Mouse (Mus musculus) cerebellum, postnatal 25 days (tissue): ENCODE measurements around the gene Prss3.
"Not testable (repeated sequence)": the region's sequence is repeated elsewhere in the genome, so short reads cannot be mapped to it uniquely, and the experiment has no call there.

Source experiments
- DNase-seq, 2 experiments: peaks; one replicate each; pipeline ENCODE4 v3.0.0; 2021; ENCODE audit warnings: mixed read lengths in 2 of 2

Prss3 gene

DNA sequence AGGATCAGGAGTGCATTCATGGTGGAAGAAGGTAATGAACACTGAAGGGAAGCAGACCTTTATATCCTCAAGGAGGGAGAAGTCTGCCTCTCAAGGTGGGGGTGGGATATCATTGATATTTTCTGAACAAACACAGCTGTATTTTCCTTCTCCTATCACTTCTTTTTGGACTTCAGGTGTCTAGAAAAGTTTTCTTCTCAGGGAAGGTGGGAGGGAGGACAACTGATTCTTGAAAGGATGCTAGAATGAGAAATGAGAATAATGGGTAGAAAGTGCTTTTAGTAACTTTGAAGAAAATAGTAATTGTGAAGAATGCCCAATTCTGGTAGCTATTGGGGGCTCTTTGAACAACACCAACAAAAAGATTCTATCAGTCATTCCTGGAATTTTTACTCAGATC lies at the start of gene Prss3:
Prss3 (minus strand) TSS at position 101 of the 400 bp plus-strand sequence.
- DNase-seq: not testable (repeated sequence)

DNA sequence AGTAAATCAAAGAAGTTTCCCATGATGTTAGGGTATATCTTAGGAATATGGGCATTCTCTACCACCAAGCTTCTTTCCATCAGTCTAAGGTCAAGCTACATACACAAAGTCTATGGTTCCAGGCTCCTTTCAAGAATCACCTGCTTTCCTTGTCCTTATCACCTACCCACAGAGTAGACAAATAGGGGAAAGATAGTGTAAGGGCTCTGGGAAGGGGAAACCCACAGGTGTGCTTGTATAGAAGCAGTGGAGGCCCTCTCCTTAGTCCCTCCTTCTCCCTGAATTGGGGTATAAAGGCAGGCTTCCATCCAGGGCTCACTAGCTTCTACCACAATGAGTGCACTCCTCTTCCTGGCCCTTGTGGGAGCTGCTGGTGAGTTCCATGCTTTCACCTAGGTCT lies 14.6 kb upstream of the Prss3 start, which contains the start of gene Gm5771:
Gm5771 (plus strand) TSS at position 301 of the 400 bp plus-strand sequence.
- DNase-seq: not testable (repeated sequence)

DNA sequence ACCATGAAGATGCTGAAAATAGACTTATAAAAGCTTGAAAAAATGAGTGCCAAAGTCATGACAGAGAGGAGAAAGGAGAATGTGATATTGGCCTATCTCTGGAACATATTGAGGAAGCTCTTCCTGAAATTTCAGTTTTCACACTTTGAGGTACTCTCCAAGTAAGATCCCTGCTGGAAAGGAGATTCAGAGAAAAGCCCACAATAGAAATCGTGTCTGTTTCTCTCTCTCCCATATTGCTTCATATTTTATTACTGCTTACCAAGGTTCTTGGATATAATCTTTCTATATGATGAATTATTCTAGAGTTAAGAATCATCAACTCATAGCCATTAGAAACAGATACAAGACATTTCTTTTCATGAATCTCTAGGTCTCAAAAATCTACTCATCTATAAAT lies 14.2 kb upstream of the Prss3 start:
- not testable (repeated sequence) for DNase-seq

DNA sequence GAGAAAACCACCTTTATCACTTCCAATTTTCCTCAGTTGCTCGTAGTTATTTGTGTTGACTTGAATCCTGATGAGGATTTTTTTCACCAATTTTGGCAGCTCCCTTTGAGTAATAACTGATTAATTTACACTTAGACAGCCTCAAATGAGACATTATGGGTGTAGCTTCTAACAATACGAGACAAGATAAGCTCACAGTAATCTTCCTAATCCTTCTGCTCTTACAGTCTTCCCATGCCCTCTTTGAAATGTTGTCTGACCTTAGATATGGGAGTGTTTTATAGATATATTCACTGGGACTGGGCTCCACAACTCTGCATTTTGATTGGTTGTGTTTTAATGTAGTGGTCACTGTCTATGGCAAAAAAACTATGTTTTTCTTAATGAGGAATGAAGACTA lies 9.3 kb upstream of the Prss3 start:
- no peak for DNase-seq

DNA sequence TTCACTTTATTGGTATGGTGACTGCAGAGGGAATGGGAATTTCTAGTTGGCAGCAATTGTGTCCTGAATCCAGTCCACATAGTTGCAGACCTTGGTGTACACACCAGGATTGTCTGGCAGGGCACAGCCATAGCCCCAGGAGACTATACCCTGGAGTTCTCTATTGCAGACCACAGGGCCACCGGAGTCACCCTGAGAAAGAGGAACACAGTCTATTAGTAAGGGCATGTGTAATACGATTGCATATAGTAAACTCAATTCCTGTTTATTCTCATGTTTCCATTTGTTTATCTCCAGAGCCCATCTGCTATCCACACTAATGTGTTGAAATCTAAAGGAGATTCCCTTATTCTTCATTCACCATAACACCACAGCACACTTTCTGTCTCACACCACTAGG lies 3.7 kb downstream of the Prss3 start:
- not testable (repeated sequence) for DNase-seq

DNA sequence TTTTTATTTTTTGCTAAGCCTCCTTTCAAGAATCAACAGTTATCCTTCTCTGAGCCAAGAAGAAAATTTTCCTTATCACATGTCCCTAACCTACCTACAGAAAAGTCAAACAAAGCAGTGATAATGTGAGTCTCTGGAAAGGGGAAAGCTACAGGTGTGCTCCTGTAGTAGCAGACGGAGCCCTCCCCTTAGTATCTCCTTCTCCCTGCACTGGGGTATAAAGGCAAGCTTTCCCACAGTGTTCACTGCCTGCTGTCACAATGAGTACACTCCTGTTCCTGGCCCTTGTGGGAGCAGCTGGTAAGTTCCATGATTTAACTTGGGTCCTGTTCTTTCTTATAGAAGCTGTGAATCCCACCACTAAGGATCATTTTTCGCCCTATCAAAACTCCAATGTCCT lies 23.5 kb downstream of the Prss3 start, which contains the start of gene Try10:
Try10 (plus strand) TSS at position 174 of the 400 bp plus-strand sequence.
- no peak for DNase-seq
